Mouse (Mus musculus): ENCODE data around the gene Slc3a2. TPM values are rescaled to one million over a fixed set of nuclear protein-coding genes. Genes with fewer than 3 reads are reported as not detected.
A peak's percentile ranks its signal among the peaks of the same experiment; 100 is the strongest.
"Not testable (repeated sequence)": the region's sequence is repeated elsewhere in the genome, so short reads cannot be mapped to it uniquely, and the experiment has no call there.

Slc3a2 gene
- polyA plus RNA-seq, 1 experiment from 2014 or later = 175 TPM

DNA sequence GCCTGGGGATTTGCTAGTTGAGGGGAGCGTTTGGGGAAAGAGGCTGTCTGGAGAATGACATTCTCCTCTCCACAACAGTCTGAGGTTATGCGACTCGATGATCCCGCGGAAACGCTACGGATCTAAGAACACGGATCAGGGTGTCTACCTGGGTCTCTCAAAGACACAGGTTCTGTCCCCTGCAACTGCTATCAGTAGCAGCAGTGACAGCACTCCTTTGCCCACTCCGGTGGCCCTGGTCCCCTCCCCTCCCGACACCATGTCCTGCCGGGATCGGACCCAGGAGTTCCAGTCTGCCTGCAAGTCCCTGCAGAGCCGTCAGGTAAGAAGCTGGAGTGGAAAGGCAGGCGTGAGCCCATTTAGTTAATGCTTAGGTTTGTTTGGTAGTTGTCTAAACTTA lies 19.0 kb upstream of the Slc3a2 start:
- Histone ChIP-seq H3K4me1 (replicated peaks) (peaks cover 25% of the 10 kb centered on the region), H3K4me2 (peak overlapping the region; percentile 91), H3K27me3 (no peaks in the 10 kb centered on the region), H3K9me3 (no peaks in the 10 kb centered on the region), H3K9ac (peak overlapping the region; percentile 72), H3K4me3 (peak overlapping the region; percentile 78), H3K36me3 (peaks cover 63% of the 10 kb centered on the region), H3K27ac (replicated peaks) (peak overlapping the region; percentile 96)
- WGBS = 28% methylated on average over 14 of the region's 14 CpGs
- ATAC-seq (ENCODE audit: low FRiP score, low read depth) = no peak

GRCm38 (mm10) chr19:8741243-8741869 lies 18.2 kb upstream of the Slc3a2 start, which contains the start of gene Stx5a:
TSS of gene Stx5a (plus strand) at chr19:8741413.
- Histone ChIP-seq H3K4me3 (peak within 1 kb of the TSS; percentile 78), H3K9ac (peak within 1 kb of the TSS; percentile 72), H3K27me3 (no peaks in the 10 kb centered on the region), H3K27ac (replicated peaks) (peak within 1 kb of the TSS; percentile 96), H3K4me2 (peak within 1 kb of the TSS; percentile 91), H3K36me3 (peaks cover 55% of the 10 kb centered on the region), H3K4me1 (replicated peaks) (peaks cover 33% of the 10 kb centered on the region), H3K9me3 (no peaks in the 10 kb centered on the region)
- peak; percentile 99 for ATAC-seq (ENCODE audit: low FRiP score, low read depth)
- WGBS = under 1% methylated on average over 36 of the region's 36 CpGs

DNA sequence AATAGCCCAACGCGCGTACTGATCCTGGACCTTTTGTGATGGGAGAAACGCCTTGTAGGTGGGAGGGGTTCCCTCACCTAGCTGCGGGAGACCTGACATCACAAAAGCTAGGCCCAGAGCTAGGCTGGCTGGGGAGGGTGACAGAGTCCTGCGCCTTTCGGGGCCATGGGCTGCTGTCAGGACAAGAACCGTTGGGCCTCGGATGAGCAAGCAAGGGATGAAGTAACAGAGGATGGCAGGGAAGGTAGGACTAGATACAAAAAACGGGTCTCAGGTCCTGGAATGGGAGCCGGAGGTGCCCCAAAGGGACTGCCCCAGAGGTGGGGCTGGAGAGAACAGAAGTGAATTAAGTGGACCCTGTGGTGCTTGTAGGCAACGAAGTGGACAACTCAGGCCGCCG lies 17.4 kb upstream of the Slc3a2 start, which contains the start of gene 1700092M07Rik:
1700092M07Rik (plus strand) TSS at position 116 of the 400 bp plus-strand sequence.
- ATAC-seq (ENCODE audit: low FRiP score, low read depth) = no peak
- H3K4me2 ChIP-seq = peak within 1 kb of the TSS; percentile 91
- WGBS = 68% methylated on average over 14 of the region's 14 CpGs
- peak within 1 kb of the TSS; percentile 65 for H3K9ac ChIP-seq
- H3K27ac ChIP-seq (replicated peaks) = peak within 1 kb of the TSS; percentile 96
- H3K4me3 ChIP-seq = peak within 1 kb of the TSS; percentile 78
- H3K36me3 ChIP-seq = peaks cover 48% of the 10 kb centered on the region
- no peaks in the 10 kb centered on the region for H3K9me3 ChIP-seq
- peaks cover 36% of the 10 kb centered on the region for H3K4me1 ChIP-seq (replicated peaks)
- H3K27me3 ChIP-seq = no peaks in the 10 kb centered on the region

DNA sequence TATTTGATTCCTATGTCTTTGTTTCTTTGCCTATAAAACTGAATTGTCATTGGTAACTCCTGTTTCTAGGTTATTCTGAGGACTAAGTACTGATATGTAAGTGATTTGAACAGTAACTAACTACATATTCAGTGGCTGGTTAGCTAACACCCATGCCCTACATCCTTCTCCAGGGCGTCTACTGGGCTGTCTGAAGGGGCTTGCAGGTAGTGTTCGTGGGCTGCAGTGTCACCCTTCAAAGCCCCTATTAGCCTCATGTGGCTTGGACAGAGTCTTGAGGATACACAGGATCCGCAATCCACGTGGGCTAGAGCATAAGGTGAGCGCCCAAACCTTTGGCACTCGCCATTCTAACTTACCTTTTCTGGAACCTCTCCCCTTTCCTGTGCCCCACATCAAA lies 16.5 kb upstream of the Slc3a2 start:
- ATAC-seq (ENCODE audit: low FRiP score, low read depth) = no peak
- Histone ChIP-seq H3K9ac (no peak overlapping the region), H3K27me3 (no peaks in the 10 kb centered on the region), H3K4me3 (no peak overlapping the region), H3K36me3 (peaks cover 38% of the 10 kb centered on the region), H3K27ac (replicated peaks) (no peak overlapping the region), H3K9me3 (no peaks in the 10 kb centered on the region), H3K4me2 (no peak overlapping the region), H3K4me1 (replicated peaks) (peaks cover 42% of the 10 kb centered on the region)
- 92% methylated on average over 6 of the region's 6 CpGs for WGBS

- H3K9ac ChIP-seq = no peak overlapping the region
- peaks cover 32% of the 10 kb centered on the region for H3K36me3 ChIP-seq
- no peak for ATAC-seq (ENCODE audit: low FRiP score, low read depth)
- H3K4me2 ChIP-seq = no peak overlapping the region
- no peak overlapping the region for H3K27ac ChIP-seq (replicated peaks)
- peaks cover 42% of the 10 kb centered on the region for H3K4me1 ChIP-seq (replicated peaks)
- no peaks in the 10 kb centered on the region for H3K9me3 ChIP-seq
- H3K4me3 ChIP-seq = no peak overlapping the region
- WGBS = 94% methylated on average over 7 of the region's 7 CpGs
- no peaks in the 10 kb centered on the region for H3K27me3 ChIP-seq
These were observed 15.7 kb upstream of the Slc3a2 start for GRCm38 (mm10) chr19:8738911-8739310.

DNA sequence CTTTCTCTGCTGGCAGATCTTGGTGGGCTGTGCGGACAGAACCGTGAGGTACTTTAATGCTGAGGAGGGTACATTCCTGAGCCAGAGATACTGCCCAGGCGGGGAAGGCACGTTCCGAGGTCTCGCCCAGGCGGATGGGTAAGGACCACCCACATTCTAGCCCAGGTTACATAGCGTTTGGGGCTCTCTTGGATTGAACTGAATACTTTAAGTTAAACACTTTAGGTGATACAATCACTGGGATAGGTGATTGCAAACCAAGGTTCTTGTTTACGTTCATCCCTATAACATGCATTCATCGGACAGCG lies 12.9 kb upstream of the Slc3a2 start:
- peak overlapping the region; percentile 57 for H3K9ac ChIP-seq
- H3K4me1 ChIP-seq (replicated peaks) = peaks cover 26% of the 10 kb centered on the region
- H3K36me3 ChIP-seq = peaks cover 23% of the 10 kb centered on the region
- H3K9me3 ChIP-seq = no peaks in the 10 kb centered on the region
- peak overlapping the region; percentile 80 for H3K27ac ChIP-seq (replicated peaks)
- ATAC-seq (ENCODE audit: low FRiP score, low read depth) = peak; percentile 27
- peak overlapping the region; percentile 64 for H3K4me2 ChIP-seq
- H3K4me3 ChIP-seq = peak overlapping the region; percentile 78
- H3K27me3 ChIP-seq = no peaks in the 10 kb centered on the region
- WGBS = 4% methylated on average over 11 of the region's 11 CpGs

- Histone ChIP-seq H3K36me3 (peaks cover 23% of the 10 kb centered on the region), H3K27ac (replicated peaks) (peak within 1 kb of the TSS; percentile 80), H3K4me3 (peak within 1 kb of the TSS; percentile 78), H3K4me1 (replicated peaks) (peaks cover 21% of the 10 kb centered on the region), H3K27me3 (no peaks in the 10 kb centered on the region), H3K4me2 (peak within 1 kb of the TSS; percentile 64), H3K9me3 (no peaks in the 10 kb centered on the region), H3K9ac (peak within 1 kb of the TSS; percentile 57)
- ATAC-seq (ENCODE audit: low FRiP score, low read depth) = peak; percentile 94
- under 1% methylated on average over 32 of the region's 32 CpGs for WGBS
These were observed 12.4 kb upstream of the Slc3a2 start, which contains the start of gene Wdr74 for GRCm38 (mm10) chr19:8735389-8736159. TSS of gene Wdr74 (plus strand) at chr19:8735827.

- H3K4me3 ChIP-seq = no peak overlapping the region
- WGBS = 80% methylated on average over 3 of the region's 3 CpGs
- H3K27me3 ChIP-seq = no peaks in the 10 kb centered on the region
- no peak overlapping the region for H3K27ac ChIP-seq (replicated peaks)
- H3K4me2 ChIP-seq = no peak overlapping the region
- peaks cover 17% of the 10 kb centered on the region for H3K4me1 ChIP-seq (replicated peaks)
- no peaks in the 10 kb centered on the region for H3K9me3 ChIP-seq
- no peak overlapping the region for H3K9ac ChIP-seq
- H3K36me3 ChIP-seq = peaks cover 12% of the 10 kb centered on the region
- no peak for ATAC-seq (ENCODE audit: low FRiP score, low read depth)
These were observed 11.2 kb upstream of the Slc3a2 start for GRCm38 (mm10) chr19:8734334-8734733.

DNA sequence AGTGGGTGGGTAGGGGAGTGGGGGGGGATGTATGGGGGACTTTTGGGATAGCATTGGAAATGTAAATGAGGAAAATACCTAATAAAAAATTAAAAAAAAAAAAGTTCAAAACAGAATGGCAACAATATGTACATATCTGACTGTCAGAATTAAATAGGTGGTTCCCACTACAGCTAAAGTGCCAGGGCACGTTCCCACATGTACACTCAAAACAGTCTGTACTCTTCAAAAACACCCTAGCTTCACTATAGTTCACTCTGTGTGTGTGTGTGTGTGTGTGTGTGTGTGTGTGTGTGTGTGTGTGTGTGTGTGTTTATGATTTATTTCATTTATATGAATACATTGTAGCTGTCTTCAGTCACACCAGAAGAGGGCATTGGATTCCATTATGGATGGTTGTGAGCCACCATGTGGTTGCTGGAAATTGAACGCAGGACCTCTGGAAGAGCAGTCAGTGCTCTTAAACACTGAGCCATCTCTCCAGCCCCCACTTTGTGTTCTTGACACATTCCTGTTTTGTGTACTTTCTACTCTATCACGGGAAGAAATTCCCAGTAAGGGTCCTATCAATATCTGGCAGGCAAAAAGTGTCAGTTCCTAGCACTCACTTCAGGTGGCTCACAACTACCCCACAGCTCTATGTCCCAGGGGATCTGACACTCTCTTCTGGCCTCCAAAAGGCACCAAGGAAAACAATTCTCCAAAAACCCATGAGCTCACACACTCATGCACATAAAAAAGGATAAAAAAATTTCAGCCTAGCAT lies 5.3 kb upstream of the Slc3a2 start:
- 41% methylated on average over 3 of the region's 3 CpGs for WGBS
- H3K9me3 ChIP-seq; H3K4me2 ChIP-seq; H3K9ac ChIP-seq; H3K4me3 ChIP-seq; ATAC-seq (ENCODE audit: low FRiP score, low read depth); H3K27ac ChIP-seq (replicated peaks); H3K27me3 ChIP-seq: not testable (repeated sequence)
- Histone ChIP-seq H3K36me3 (peaks cover 28% of the 10 kb centered on the region), H3K4me1 (replicated peaks) (peaks cover 15% of the 10 kb centered on the region)

GRCm38 (mm10) chr19:8727495-8728114 lies 4.4 kb upstream of the Slc3a2 start:
- no peaks in the 10 kb centered on the region for H3K27me3 ChIP-seq
- 29% methylated on average over 5 of the region's 5 CpGs for WGBS
- H3K27ac ChIP-seq (replicated peaks) = no peak overlapping the region
- peaks cover 15% of the 10 kb centered on the region for H3K4me1 ChIP-seq (replicated peaks)
- H3K9me3 ChIP-seq = no peaks in the 10 kb centered on the region
- H3K9ac ChIP-seq = no peak overlapping the region
- H3K4me3 ChIP-seq = no peak overlapping the region
- H3K4me2 ChIP-seq = no peak overlapping the region
- H3K36me3 ChIP-seq = peaks cover 28% of the 10 kb centered on the region
- ATAC-seq (ENCODE audit: low FRiP score, low read depth) = no peak

GRCm38 (mm10) chr19:8726609-8727390 lies 3.6 kb upstream of the Slc3a2 start:
- H3K4me2 ChIP-seq = no peak overlapping the region
- no peak overlapping the region for H3K27ac ChIP-seq (replicated peaks)
- no peak overlapping the region for H3K4me3 ChIP-seq
- 23% methylated on average over 3 of the region's 3 CpGs for WGBS
- no peaks in the 10 kb centered on the region for H3K27me3 ChIP-seq
- peaks cover 21% of the 10 kb centered on the region for H3K4me1 ChIP-seq (replicated peaks)
- no peak overlapping the region for H3K9ac ChIP-seq
- no peaks in the 10 kb centered on the region for H3K9me3 ChIP-seq
- no peak for ATAC-seq (ENCODE audit: low FRiP score, low read depth)
- H3K36me3 ChIP-seq = peaks cover 28% of the 10 kb centered on the region

Measured in hindbrain, embryonic 15.5 days (tissue).